Mouse (Mus musculus) MN1 (cell line): ENCODE measurements around the gene Hnrnpl.
"Not testable (repeated sequence)": the region's sequence is repeated elsewhere in the genome, so short reads cannot be mapped to it uniquely, and the experiment has no call there.

Experiments
- DNase-seq: peaks from one replicate; pipeline ENCODE4 v3.0.0-alpha.2; 2016; ENCODE audit warnings: low spot score

Hnrnpl gene

GRCm38 (mm10) chr7:28829821-28830220, 21.5 kb downstream of the Hnrnpl start:
- no peak for DNase-seq

- no peak for DNase-seq
Measured at GRCm38 (mm10) chr7:28830981-28831380, 22.6 kb downstream of the Hnrnpl start.

DNA sequence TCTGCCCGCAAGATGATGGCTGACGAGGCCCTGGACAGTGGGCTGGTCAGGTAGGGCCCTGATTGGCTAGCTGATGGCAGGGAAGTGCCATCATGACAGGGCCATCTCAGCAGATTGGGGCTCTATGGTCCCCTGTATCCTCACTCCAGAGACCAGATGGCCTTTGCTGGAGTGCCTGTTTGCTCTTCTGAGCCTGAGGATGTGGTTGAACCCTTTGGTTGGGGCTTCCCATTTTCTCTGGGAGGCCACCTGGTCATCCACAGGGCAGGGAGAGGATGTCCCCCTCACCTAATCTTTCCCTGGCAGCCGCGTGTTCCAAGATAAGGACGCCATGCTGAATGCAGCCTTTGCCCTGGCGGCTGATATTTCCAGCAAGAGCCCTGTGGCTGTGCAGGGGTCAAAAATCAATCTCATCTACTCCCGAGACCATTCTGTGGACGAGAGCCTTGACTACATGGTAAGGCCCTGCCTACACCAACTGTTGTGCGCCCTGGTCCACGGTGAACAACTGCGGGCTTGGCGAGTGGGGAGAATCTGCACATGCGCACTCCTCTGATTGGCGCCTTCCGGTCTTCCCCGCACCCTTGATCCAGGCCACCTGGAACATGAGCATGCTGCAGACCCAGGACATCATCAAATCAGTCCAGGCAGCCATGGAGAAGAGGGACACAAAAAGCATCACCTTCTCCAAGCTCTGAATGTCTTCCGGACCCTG, 23.2 kb downstream of the Hnrnpl start:
- DNase-seq: no peak

- no peak for DNase-seq
Measured at GRCm38 (mm10) chr7:28832137-28832536, 23.8 kb downstream of the Hnrnpl start.

DNA sequence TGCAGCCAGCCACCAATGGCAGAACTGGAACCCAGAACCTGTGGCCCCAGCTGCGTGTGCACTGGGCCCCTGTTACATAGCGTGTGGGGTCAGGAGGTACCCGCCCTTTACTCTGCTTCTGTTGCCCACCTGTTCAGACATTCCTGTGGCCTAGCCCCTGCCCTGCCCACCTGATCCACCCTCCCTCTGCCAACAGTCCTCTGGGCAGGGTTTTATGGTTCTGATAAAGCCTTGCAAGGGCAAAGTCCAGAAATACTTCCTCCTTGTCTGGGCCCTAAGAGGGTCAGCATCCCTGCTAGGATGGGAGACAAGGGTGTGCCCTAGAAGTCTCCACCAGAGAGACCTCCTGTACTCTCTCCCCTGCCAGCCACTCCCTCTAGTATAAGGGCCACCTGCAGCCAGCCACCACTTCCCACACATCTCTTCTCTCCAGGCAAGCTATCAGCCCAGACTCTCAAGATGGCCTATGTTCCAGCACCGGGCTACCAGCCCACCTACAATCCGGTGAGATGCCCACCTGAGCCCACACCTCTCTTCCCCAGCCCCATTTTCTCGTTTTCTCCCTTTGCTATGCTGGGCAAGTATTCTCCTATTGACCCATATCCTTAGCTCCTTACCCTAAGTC, 25.5 kb downstream of the Hnrnpl start, which contains the start of gene Lgals4:
Gene Lgals4 (plus strand): TSS at position 132 of the 625 bp plus-strand sequence.
- no peak for DNase-seq

DNA sequence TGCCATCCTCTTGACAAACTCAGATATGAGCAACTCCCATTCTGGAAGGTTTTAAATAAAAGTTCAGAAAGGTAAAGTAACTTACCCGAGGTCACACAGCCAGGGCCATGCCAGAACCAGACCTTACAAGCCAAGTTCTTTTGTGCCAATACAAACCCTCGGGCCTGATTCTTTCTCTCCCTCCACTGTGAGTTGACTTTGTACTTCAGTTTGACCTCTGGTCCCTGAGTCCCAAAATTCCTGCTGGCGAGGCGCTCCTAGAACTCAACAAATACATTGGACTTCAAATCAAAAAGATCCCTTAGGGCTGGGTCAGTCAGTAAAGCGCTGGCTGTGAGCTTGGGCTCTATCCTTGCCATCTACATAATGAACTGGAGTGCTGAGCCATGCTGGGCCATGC, 28.6 kb downstream of the Hnrnpl start:
- no peak for DNase-seq

DNA sequence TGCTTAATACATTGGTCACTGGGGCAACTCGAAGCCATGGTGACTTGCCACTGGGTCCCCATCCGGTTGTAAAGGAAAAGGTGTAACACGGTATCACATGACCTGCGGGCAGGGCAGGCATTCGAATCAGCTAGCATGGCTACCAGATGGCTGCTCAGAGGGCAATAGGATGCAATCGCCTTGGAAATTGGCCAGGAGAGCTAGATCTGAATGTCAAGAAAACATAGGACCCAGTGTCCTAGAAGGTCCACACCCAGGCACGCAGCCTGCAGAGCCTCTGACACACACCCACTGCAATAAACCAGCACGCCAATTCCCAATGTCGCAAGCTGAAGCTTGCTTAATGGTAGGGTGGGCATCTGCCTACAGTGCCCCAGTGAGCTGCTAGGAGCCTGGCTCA, 30.0 kb downstream of the Hnrnpl start:
- DNase-seq: peak; percentile 68

- DNase-seq: no peak
Measured at GRCm38 (mm10) chr7:28847273-28847672, 38.9 kb downstream of the Hnrnpl start.

GRCm38 (mm10) chr7:28849700-28850236, 41.4 kb downstream of the Hnrnpl start:
- peak; percentile 29 for DNase-seq

DNA sequence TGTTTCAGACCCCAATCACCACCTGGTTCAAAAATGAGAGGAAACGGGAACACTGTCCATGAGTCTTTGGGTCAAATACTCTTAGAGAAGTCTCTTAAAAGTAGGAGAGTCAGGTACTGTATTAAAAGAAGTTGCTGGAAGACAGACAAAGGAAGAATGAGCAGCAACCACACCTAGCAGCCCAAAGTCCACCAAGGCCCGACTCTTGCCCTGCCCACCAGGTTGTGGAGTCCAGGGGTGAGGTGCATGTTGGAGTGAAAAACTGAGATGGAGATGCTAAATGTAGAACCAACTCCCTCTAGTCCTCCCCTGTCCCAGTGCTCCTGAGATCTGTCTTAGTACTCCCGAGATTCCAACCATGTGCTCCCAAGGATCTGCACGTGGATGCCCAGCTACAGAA, 42.3 kb downstream of the Hnrnpl start:
- no peak for DNase-seq

- no peak for DNase-seq
Measured at GRCm38 (mm10) chr7:28859953-28860352, 51.6 kb downstream of the Hnrnpl start.

GRCm38 (mm10) chr7:28860898-28861297, 52.6 kb downstream of the Hnrnpl start:
- no peak for DNase-seq

- DNase-seq: no peak
Measured at GRCm38 (mm10) chr7:28862817-28863499, 54.6 kb downstream of the Hnrnpl start.

DNA sequence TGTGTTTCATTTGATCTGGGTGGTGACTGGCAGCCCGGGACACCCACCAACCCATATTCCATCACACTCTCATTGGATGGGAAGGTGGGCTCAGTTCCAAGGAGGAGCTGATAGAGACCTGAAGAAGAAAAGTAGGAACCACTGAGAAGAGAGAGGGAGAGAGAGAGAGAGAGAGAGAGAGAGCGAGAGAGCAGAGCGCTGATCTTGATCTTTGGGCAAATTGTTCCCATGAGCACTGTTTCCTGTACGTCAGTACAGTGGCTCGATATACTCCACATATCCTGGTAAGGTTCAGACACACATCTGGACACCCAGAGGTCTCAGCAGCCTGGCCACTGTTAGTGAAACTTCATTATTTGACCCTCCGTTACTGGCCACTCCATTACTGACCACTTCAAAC, 55.2 kb downstream of the Hnrnpl start, which contains the start of gene Lgals7:
Gene Lgals7 (plus strand): TSS at position 314 of the 400 bp plus-strand sequence.
- no peak for DNase-seq

GRCm38 (mm10) chr7:28864288-28864750, 56.0 kb downstream of the Hnrnpl start:
- DNase-seq: no peak

- DNase-seq: no peak
Measured at GRCm38 (mm10) chr7:28865481-28866300, 57.4 kb downstream of the Hnrnpl start.

DNA sequence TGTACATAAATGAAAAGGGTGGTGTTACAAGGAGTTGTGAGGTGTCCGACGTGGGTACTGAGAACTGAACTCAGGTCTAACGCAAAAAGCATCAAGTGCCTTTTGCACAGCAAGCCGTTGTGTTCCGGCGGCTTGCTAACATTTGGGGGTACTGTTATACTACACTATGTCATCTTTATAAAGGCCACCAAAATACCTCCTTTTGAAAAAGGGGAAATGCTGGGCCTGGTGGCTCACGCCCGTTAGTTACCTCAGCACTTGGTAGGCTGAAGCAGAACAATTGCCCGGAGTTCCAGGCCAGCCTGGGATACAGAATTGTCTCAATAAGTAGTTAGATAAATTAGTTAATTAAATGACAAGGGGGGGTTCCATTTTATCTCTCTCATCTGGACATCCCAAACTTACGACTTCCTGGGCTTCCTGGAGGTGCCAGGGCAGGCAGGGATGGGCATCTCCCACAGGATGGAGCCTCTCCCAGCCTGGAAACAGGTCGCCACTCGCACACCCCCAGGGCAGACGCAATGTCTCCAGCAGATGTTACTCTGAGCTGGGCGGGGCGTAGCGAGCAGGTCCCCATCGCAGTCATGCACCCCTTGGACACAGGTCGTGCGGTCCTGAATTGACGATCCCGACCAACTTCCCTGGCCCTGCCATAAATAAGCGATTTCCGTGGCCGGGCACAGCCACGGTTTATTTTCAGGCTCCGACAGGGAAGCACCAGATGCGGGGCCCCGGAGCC, 58.6 kb downstream of the Hnrnpl start:
- DNase-seq: no peak

- DNase-seq: not testable (repeated sequence)
Measured at GRCm38 (mm10) chr7:28867508-28868340, 59.4 kb downstream of the Hnrnpl start.

DNA sequence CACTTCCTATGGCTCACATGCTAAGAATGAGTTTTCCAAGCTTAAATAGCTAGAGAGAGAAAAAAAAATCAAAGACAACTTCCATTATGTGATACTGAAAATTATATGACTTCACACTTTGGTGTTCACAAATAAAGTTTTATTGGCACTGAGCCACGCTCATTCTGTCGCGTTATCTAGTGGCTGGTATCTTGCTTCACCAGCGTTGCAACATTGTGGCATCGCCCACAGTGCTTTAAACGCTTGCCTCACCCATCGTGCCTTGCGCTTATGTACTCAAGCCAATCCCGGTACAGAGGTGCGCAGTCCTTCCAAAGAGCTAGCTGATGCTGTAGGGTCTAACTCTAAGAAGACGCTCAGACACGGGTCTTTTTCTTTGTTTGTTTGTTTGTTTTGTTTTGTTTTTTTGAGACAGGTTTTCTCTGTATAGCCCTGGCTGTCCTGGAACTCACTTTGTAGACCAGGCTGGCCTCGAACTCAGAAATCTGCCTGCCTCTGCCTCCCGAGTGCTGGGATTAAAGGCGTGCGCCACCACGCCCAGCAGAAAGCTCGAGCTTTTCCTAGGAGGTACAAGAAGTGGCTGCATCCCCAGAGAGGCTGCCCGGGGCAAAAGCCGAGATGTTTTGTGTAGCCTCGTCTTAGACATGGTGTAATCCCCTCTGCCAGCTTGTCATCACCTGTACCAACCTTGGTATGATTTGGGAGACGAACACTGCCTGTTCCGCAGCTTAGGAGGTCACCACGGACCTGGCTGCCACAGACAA, 62.7 kb downstream of the Hnrnpl start:
- no peak for DNase-seq
